Mouse (Mus musculus): ENCODE results near the gene Fam184a.

GRCm38 (mm10) chr10:53634160-53634559, 116.8 kb downstream of the Fam184a start:
- TF ChIP-seq POLR2A (IDR thresholded peaks at IDR 0.05; ENCODE audit: extremely low read depth, insufficient read depth, low read length) (no peak), CTCF (IDR thresholded peaks at IDR 0.05; ENCODE audit: low read depth, low read length) (no peak)

All from liver, adult 2 months (tissue).